Mouse (Mus musculus) erythroblast, embryonic 14.5 days (primary cell): ENCODE data around the gene Tmem160.

Experiments
- GATA1 ChIP-seq: IDR thresholded peaks from 2 replicates; pipeline ENCODE4 v1.6.1; 2012; ENCODE audit warnings: low read length, inconsistent platforms, mixed read lengths
- TAL1 ChIP-seq: IDR thresholded peaks from 3 replicates; pipeline ENCODE4 v1.6.1; 2012; ENCODE audit warnings: low read length, inconsistent platforms, mixed read lengths

- TF ChIP-seq GATA1 (no peak), TAL1 (no peak)
Observed at GRCm38 (mm10) chr7:16473847-16474246, 21.3 kb downstream of the Tmem160 start.
